Mouse (Mus musculus): Measurements from ENCODE around the gene Dppa4.

The Dppa4 gene

GRCm38 (mm10) chr16:48326903-48327302, 43.4 kb downstream of the Dppa4 start:
- no peak for DNase-seq

DNA sequence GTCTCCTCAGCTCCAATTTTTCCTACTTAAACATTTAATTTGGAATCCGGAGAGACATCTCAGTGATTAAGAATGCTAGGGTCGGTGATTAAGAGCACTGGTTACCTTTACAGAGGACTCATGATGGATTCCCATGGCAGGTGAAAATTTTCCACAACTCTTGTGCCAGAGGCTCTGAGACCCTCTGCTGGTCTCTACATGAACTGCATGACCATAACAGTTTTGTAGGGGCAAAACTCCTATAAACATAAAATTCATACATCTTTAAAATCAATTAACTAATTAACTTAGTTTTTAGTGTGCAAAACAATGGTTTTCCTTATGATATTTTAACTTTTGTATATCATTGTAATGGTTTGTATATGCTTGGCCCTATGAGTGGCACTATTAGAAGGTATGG, 44.9 kb downstream of the Dppa4 start:
- no peak for DNase-seq

DNA sequence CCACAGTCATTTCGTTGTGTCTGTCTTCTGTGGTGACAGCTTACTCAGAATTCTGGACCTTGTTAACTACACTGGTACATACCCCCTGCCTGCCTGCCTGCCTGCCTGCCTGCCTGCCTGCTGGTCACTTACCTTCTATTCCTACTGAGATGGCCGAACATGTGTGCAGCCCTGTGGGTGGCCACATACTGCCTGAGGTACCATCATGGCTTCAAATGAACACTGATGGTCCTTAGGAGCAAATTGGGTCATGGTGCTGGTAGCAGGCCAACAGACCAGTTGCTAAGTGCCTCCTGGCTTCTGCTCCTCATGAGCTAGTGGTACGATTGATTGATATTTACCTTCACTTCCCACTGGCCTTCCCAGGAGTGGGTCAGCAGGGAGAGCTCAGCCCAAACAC, 48.3 kb downstream of the Dppa4 start:
- no peak for DNase-seq

GRCm38 (mm10) chr16:48335326-48335725, 51.8 kb downstream of the Dppa4 start:
- no peak for DNase-seq
